Mouse (Mus musculus) left cerebral cortex, postnatal 4 days (tissue): ENCODE data around the gene Defb18. TPM values are rescaled to one million over a fixed set of nuclear protein-coding genes. Genes with fewer than 3 reads are reported as not detected.
A peak's percentile ranks its signal among the peaks of the same experiment; 100 is the strongest.
"Not testable (repeated sequence)": the region's sequence is repeated elsewhere in the genome, so short reads cannot be mapped to it uniquely, and the experiment has no call there.

Source experiments
- DNase-seq: peaks from one replicate; pipeline ENCODE4 v3.0.0-alpha.2; 2022
- intact Hi-C: fragments of 180-260 bp; cut with DNase I; formaldehyde crosslinking; loops from one replicate; pipeline ENCODE4 v1.15.1; 2025
- total RNA-seq, 2 experiments: library from RNA; stranded (reverse); gene quantifications; 2 replicates each; pipeline ENCODE4 v1.2.3; 2021

Defb18 gene
- total RNA-seq = not detected

- intact Hi-C loops = no loop called here
- no peak for DNase-seq
These were observed at the start of gene Defb18 for GRCm38 (mm10) chr1:18237343-18237742. Defb18 (minus strand) TSS chr1:18237443.

GRCm38 (mm10) chr1:18271095-18271494, 33.9 kb upstream of the Defb18 start:
- intact Hi-C loops = no loop called here
- DNase-seq = no peak

GRCm38 (mm10) chr1:18268845-18269244, 31.6 kb upstream of the Defb18 start:
- no peak for DNase-seq
- intact Hi-C loops = no loop called here

- intact Hi-C loops = no loop called here
- no peak for DNase-seq
These were observed 27.8 kb upstream of the Defb18 start, which contains the start of gene Defb41 for GRCm38 (mm10) chr1:18265038-18265437. Defb41 (minus strand) TSS chr1:18265138.

GRCm38 (mm10) chr1:18245801-18246580, 8.7 kb upstream of the Defb18 start:
- intact Hi-C loops, DNase-seq: not testable (repeated sequence)

GRCm38 (mm10) chr1:18223385-18223945, 13.8 kb downstream of the Defb18 start:
- no peak for DNase-seq

GRCm38 (mm10) chr1:18191719-18192118, 45.5 kb downstream of the Defb18 start:
- DNase-seq = no peak
- intact Hi-C loops = no loop called here

More at GRCm38 (mm10) chr1:18223385-18223945, 13.8 kb downstream of the Defb18 start:
- intact Hi-C loops = no loop called here

- intact Hi-C loops = no loop called here
- DNase-seq = peak; percentile 39
These were observed 46.2 kb downstream of the Defb18 start for GRCm38 (mm10) chr1:18190714-18191712.

Other genes with a start within 250 kb of the Defb18 start
- not detected for gene Crisp4, start 91.5 kb downstream of the Defb18 start, total RNA-seq
- gene Defb41, start 27.7 kb upstream of the Defb18 start, total RNA-seq = not detected